Mouse (Mus musculus) adrenal gland, postnatal 36 days (tissue): ENCODE measurements around the gene Plaa. TPM values are rescaled to one million over a fixed set of nuclear protein-coding genes. Genes with fewer than 3 reads are reported as not detected.

ENCODE experiments used
- DNase-seq, 2 experiments: peaks; one replicate each; pipeline ENCODE4 v3.0.0; 2021; ENCODE audit warnings: mixed read lengths in 1 of 2
- total RNA-seq, 2 experiments: library from RNA; stranded (reverse); gene quantifications; 2 replicates each; pipeline ENCODE4 v1.2.3; 2021

Gene Plaa
- total RNA-seq, 2 experiments from 2014 or later, result 65.9 to 68.6 TPM

GRCm38 (mm10) chr4:94556265-94557054, 46.6 kb downstream of the Plaa start, which contains the start of the genes Gm10306 and Caap1:
Gene Gm10306 (plus strand): TSS chr4:94556546.
Gene Caap1 (minus strand): TSS chr4:94556796.
- DNase-seq, result peak; percentile 93 to 95

- DNase-seq, result no peak
Observed at GRCm38 (mm10) chr4:94554955-94555494, 48.0 kb downstream of the Plaa start.

- no peak for DNase-seq
Observed at GRCm38 (mm10) chr4:94544321-94544720, 58.7 kb downstream of the Plaa start.

- DNase-seq, result no peak
Observed at GRCm38 (mm10) chr4:94543041-94543440, 60.0 kb downstream of the Plaa start.

GRCm38 (mm10) chr4:94533205-94533604, 69.8 kb downstream of the Plaa start:
- DNase-seq, result no peak

- no peak for DNase-seq
Observed at GRCm38 (mm10) chr4:94529448-94529847, 73.6 kb downstream of the Plaa start.

- DNase-seq, result no peak
Observed at GRCm38 (mm10) chr4:94523321-94523720, 79.7 kb downstream of the Plaa start.

- peak; percentile 64 for DNase-seq
Observed at GRCm38 (mm10) chr4:94517631-94518030, 85.4 kb downstream of the Plaa start.

Other genes starting within 250 kb of the Plaa start
- not detected for gene Gm10306, start 46.7 kb downstream of the Plaa start, total RNA-seq
- 10 to 100 TPM in 1 of 2 experiments, 1 to 10 TPM in 1; 9.8 to 10.7 TPM for gene Caap1, start 46.4 kb downstream of the Plaa start, total RNA-seq
- gene Ift74, start 11.2 kb upstream of the Plaa start, total RNA-seq, result 10 to 100 TPM; 15.7 to 17.6 TPM
- gene Lrrc19, start 46.9 kb upstream of the Plaa start, total RNA-seq, result not detected
- 10 to 100 TPM; 41.3 to 62.6 TPM for gene Tek, start 136.0 kb upstream of the Plaa start, total RNA-seq